Mouse (Mus musculus): Measurements from ENCODE around the gene Gm20605.

Gm20605 gene

GRCm38 (mm10) chr5:137628498-137629305 lies at the start of gene Gm20605, which contains the start of the genes Fbxo24 and Lrch4:
Gene Gm20605 (plus strand): TSS chr5:137629175.
Gene Fbxo24 (minus strand): TSS chr5:137629002.
Gene Lrch4 (plus strand): TSS chr5:137629121.
- DNase-seq = peak; percentile 99

DNA sequence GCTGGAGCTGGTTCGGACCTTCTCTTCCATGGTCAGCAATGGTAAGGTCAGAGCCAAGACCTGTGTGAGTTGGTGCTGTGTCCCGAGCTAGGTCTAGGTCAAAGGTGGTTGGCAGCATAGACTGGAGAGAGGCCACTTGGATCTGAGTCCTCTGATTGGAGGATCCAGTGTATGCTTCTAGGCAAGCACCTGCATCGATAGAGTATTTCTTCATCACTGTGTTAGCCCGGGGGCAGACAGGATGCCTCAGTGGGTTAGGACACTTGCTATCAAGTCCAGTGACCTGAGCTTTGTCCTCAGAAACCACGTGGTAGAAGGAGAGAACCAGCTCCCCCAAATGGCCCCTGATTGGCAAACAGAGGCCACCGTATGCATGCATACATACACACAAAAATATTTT lies 48.7 kb upstream of the Gm20605 start:
- DNase-seq = no peak

- no peak for DNase-seq
These were observed 46.3 kb upstream of the Gm20605 start for GRCm38 (mm10) chr5:137582702-137583101.

- DNase-seq = peak; percentile 53
These were observed 45.3 kb upstream of the Gm20605 start for GRCm38 (mm10) chr5:137583670-137584169.

- DNase-seq = peak; percentile 45
These were observed 44.0 kb upstream of the Gm20605 start for GRCm38 (mm10) chr5:137584976-137585375.

- DNase-seq = no peak
These were observed 38.5 kb upstream of the Gm20605 start for GRCm38 (mm10) chr5:137590507-137590906.

DNA sequence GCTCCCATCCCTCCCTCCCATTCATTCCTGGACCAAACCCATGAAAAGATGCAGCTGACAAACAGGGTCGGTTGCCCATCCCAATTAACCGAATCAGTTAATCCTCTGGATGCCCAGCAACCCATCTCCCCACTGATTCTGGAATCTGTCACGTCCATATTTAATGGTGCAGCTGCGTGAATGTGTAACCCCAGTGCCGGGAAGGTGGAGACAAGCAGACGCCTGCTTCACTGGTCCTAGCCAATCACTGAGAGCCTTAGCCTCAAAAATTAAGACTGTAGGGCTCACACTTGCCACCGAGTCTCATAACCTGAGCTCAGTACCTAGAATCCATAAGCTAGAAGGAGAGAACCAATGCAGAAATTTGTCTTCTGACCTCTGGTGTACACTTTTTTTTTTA lies 33.1 kb upstream of the Gm20605 start:
- no peak for DNase-seq

DNA sequence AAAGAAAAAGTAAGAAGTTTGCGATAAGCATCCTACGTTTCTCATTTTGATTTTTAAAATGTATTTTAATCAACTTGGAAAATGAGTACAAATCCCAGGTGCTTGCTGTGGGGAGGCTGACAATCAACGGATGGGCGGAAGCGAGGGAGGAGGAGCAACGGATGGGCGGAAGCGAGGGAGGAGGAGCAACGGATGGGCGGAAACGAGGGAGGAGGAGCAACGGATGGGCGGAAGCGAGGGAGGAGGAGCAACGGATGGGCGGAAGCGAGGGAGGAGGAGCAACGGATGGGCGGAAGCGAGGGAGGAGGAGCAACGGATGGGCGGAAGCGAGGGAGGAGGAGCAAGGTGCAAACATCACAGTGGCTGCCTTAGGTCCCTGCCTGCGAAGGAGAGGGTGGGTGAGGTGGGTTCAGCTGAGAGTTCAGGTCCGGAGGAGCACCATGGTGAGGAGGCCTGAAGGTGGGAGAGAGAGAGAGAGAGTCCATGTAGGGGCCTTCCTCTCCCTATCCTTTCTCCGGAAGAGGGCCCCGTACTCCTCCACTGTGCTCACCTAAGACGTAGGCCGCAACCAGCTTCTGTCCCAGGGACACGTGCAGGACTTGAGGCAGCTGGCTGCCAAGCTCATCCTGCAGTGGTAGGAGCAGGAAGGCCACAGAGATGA lies 32.2 kb upstream of the Gm20605 start:
- DNase-seq = no peak

GRCm38 (mm10) chr5:137597625-137598024 lies 31.4 kb upstream of the Gm20605 start:
- no peak for DNase-seq

DNA sequence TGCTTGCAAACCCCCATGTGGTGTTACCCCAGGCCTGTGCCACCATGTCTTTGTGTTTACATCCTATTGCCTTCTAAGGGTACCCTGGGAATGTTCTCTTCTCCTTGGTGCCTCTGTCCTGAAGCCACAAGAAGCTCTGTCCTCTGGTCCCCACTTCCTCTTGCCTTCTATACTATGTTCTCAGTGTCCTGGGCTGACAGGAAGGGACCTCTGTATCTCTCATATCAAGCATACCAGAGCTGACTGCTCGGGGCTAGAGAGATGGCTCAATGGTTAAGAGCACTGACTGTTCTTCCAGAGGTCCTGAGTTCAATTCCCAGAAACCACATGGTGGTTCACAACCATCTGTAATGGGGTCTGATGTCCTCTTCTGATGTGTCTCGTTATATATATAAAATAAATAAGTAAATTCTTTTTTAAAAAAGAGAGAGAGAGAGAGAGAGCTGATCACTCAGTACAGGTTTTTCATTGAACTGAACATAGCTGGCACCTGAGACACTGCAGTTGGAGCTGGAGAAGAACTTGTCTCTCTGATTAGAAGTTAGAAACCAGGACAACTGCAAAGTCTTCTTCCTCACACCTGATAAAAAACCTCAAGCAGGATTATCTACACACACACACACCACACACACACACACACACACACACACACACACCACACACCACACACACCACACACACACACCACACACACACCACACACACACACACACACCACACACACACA lies 30.7 kb upstream of the Gm20605 start:
- DNase-seq = no peak

DNA sequence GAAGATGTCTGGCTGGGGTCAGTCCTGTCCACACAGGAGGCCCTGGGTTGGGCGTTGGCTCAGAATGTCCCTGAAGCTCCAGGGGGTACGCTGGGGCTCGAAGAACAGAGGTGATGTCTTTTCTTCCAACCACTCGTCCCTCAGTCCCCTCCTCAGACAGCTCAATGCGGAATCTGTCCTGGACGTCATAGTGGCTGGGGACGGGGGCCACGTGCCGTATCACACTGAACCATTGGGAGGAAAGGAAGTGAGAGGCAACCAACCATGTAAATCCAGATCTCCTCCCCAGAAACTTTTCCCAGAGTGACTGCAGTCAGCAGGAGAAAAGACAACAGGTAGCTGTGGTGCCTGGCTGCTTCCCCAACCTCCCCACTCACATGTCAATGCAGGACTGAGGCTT lies 29.4 kb upstream of the Gm20605 start:
- DNase-seq = no peak

DNA sequence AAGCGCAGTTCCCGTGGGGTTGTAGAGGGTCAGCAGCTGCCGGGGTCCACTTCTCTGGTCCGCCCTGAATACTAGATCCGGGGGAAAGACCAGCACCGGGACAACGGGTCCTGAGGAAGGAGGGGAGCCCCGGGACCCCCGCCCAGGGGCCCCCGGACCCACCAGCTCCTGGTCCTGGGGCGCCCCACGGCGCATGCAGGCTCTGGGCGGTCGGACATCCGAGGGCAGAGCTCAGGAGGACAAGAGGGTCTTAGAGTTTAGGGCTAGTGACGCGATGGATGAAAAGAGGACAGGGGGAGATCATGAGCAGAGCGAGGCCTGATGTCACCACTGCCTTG lies 28.7 kb upstream of the Gm20605 start:
- no peak for DNase-seq

DNA sequence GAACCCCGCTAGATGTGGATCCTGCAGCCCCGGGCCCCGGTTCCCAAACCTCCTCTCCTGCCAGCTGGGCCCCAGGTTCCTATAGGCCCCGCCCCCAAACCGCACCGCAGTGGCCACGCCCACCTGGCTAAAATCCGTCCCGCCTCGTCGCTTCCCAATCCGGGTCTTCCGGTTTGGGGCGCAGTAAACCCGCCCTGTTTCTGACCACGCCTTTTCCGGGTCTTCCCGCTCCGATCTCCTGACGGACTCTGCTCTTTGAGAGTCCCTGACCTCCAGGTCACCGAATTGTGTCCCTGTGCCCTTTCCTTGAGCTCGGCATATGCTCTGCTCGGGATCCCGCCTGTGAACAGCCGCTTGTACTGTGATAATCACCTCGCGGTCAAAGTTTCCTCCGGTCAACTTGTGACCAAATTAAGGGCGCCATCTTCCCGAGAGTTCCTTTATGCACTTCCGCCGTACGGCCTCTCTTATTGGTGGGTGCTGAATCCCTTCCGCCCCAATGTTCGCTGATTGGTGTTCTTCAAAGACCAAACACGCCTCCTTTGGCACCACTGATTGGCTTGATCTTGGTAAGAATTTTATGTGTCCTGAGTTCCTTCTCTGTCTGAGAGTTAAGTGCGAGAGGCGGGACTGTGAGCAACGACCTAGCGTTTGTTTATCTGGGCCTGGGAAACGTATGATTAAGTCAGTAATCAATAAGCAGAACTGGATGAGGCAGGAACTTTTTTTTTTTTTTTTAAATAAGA lies 28.2 kb upstream of the Gm20605 start, which contains the start of gene Mospd3:
Gene Mospd3, minus strand, starts transcription at position 440 of the 746 bp plus-strand sequence.
- peak; percentile 95 for DNase-seq

GRCm38 (mm10) chr5:137601365-137601729 lies 27.6 kb upstream of the Gm20605 start:
- DNase-seq = no peak

DNA sequence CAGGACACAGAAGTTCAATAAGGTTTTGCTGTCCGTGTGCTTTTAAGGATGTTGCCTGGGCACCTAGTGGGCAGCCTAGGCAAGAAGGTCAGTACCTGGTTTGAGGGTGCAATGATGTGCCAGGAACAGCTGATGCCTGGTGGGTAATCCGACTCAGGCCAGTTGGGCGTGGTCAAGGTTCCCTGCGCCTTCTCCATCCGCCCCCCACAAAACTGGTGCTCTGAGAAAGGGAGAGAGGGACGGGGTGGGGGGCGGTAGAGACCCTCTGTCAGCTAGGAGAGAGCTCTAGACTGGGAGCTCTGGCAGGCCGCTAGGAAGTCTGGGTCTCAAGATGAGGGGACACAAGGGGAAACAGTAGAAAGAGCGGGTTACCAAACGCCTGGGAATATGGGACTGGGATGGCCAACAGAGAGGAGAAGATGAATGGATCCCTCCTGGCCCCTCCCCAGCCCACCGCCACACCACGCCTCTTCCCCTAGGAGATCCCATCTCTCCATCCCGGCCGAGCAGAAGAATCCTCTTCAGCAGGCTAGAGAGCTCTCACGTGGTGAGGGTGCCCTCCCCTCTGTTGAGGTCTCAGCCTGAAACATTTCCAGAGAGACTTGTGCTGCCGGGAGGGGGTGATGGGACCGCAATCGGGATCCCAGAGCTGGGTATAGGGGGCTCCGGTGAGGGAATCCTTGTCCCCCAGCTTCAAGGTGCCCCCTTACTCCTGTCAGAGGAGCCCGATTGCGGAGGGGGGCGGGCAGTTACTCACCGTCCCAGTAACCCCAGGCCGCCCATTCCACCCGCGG lies 20.9 kb upstream of the Gm20605 start:
- DNase-seq = no peak

- DNase-seq = no peak
These were observed 20.3 kb upstream of the Gm20605 start for GRCm38 (mm10) chr5:137608654-137609190.

DNA sequence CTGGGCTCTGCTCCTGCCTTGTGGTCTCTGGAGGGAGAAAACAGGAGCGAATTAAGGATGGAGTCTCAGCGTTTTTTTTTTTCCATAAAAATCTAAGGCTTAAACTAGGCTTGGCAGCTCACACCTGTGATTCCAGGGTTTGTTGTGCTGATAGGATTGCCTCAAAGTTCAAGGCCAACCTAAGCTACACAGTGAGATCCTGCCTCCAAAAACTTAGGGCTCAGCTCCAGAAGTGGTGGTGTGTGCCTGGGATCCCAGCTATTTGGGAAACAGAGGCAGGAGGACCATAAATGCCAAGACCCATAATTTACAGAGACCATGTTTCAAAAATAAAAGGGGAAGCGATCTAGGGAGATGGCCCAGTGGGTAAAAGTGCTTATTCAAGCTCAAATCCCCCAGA lies 19.7 kb upstream of the Gm20605 start:
- no peak for DNase-seq

DNA sequence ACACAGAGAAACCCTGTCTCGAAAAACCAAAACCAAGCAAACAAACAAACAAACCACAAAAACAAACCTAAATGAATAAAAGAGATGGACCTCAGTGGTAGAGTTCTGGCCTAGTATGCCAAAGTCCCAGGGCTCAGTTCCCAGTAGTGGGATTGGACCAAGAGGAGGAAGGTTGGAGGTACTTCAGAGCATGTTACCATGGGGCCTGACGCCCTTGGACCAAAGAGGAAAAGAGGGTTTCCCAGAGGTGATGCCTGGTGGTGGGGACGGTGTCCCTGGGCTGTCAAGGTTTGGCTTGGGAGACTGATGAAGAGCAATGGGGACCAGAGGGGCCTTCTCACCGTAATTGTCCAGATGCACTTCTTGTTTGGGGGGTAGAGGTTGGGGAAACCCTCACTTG lies 18.9 kb upstream of the Gm20605 start:
- DNase-seq = no peak

DNA sequence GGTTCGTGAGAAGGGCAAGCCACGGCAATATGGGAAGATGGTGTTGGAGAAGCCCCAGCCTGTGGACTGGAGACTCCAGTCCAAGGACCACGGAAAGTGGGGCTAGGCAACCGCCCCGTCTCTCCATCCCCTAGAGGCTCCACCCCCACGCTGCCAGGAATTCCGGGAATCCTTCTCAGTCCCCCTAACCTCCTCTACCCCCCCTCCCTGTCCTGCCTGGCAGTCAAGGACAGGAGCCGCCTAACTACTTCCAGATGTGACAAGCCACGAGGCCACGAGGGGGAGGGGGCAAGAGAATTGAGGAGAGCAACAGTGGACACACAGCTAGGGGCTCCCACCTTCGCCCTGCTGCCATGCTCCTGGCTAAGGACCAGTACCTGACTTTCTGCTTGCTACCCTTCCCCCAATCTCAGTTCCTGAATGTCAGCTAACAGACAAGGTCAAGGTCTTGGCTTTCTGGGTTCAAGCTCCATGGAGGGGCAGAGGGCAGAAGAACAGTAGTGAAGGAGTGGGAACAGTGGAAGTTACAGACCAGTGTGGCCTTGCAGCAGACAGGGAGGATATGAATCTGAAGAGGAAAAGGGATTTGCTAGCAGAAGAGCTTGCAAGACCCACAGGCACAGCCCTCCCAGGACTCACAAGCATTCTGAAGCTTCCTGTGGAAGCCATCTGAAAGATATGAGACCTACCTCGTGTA lies 18.3 kb upstream of the Gm20605 start:
- DNase-seq = no peak

GRCm38 (mm10) chr5:137611245-137611602 lies 17.8 kb upstream of the Gm20605 start:
- no peak for DNase-seq

GRCm38 (mm10) chr5:137613076-137613475 lies 15.9 kb upstream of the Gm20605 start:
- no peak for DNase-seq
